Mouse (Mus musculus) CH12.LX (cell line): Measurements from ENCODE around the gene Gm14190.

Source experiments
- CTCF ChIP-seq, 2 experiments: IDR thresholded peaks in 1 of 2; conservative IDR thresholded peaks in 1 of 2; 2 replicates each; pipeline ENCODE4 v1.5.1; 2011 to 2012; ENCODE audit warnings: low read depth in 2 of 2, low read length in 2 of 2, improper control_type of control experiment in 1 of 2, inconsistent platforms in 1 of 2, mild to moderate bottlenecking in 1 of 2, moderate library complexity in 1 of 2
- EP300 ChIP-seq: IDR thresholded peaks from 2 replicates; pipeline ENCODE4 v1.6.1; 2011; ENCODE audit warnings: low read length, improper control_type of control experiment
- IRF4 ChIP-seq: IDR thresholded peaks from 2 replicates; pipeline ENCODE4 v1.6.1; 2014; ENCODE audit warnings: low read depth, mild to moderate bottlenecking, inconsistent platforms, low read length, improper control_type of control experiment
- MAX ChIP-seq: IDR thresholded peaks from 2 replicates; pipeline ENCODE4 v1.6.1; 2011; ENCODE audit warnings: low read length, improper control_type of control experiment
- MEF2A ChIP-seq: IDR thresholded peaks from 2 replicates; pipeline ENCODE4 v1.6.1; 2014; ENCODE audit warnings: low read depth, mild to moderate bottlenecking, inconsistent platforms, low read length, improper control_type of control experiment, borderline replicate concordance
- NRF1 ChIP-seq: IDR thresholded peaks from 2 replicates; pipeline ENCODE4 v1.6.1; 2014; ENCODE audit warnings: low read depth, mild to moderate bottlenecking, inconsistent platforms, low read length, improper control_type of control experiment, moderate library complexity
- POLR2A ChIP-seq: IDR thresholded peaks from 2 replicates; pipeline ENCODE4 v1.6.1; 2011; ENCODE audit warnings: low read depth, mild to moderate bottlenecking, improper control_type of control experiment, low read length
- SIN3A ChIP-seq: IDR thresholded peaks from 2 replicates; pipeline ENCODE4 v1.6.1; 2012; ENCODE audit warnings: low read length, improper control_type of control experiment, inconsistent platforms
- SMC3 ChIP-seq: IDR thresholded peaks from 2 replicates; pipeline ENCODE4 v1.6.1; 2011; ENCODE audit warnings: low read depth, low read length, improper control_type of control experiment
- UBTF ChIP-seq: IDR thresholded peaks from 2 replicates; pipeline ENCODE4 v1.6.1; 2012; ENCODE audit warnings: low read depth, mild to moderate bottlenecking, inconsistent platforms, low read length, improper control_type of control experiment, moderate library complexity
- USF1 ChIP-seq: IDR thresholded peaks from 2 replicates; pipeline ENCODE4 v1.6.1; 2014; ENCODE audit warnings: low read depth, mild to moderate bottlenecking, inconsistent platforms, low read length, improper control_type of control experiment

GRCm38 (mm10) chr11:99690463-99690862 is at the start of gene Gm14190:
- TF ChIP-seq CTCF (conservative IDR thresholded peaks at IDR 0.05 in 1 of 2, IDR thresholded peaks at IDR 0.05 in 1 of 2; ENCODE audit: low read depth in 2 of 2, low read length in 2 of 2) (no peak), POLR2A (no peak), EP300 (no peak), SIN3A (no peak), NRF1 (no peak), USF1 (no peak), IRF4 (no peak), SMC3 (no peak), MAX (no peak), UBTF (no peak), MEF2A (no peak)
